Mouse (Mus musculus): ENCODE measurements at regions not wholly inside any gene's neighbourhood (a gene's known extent, or its start where the extent isn't known, plus 50 kb on each side); places are given as distances from the start of the nearest gene placed in this dataset.
"Not testable (repeated sequence)": the region's sequence is repeated elsewhere in the genome, so short reads cannot be mapped to it uniquely, and the experiment has no call there.

DNA sequence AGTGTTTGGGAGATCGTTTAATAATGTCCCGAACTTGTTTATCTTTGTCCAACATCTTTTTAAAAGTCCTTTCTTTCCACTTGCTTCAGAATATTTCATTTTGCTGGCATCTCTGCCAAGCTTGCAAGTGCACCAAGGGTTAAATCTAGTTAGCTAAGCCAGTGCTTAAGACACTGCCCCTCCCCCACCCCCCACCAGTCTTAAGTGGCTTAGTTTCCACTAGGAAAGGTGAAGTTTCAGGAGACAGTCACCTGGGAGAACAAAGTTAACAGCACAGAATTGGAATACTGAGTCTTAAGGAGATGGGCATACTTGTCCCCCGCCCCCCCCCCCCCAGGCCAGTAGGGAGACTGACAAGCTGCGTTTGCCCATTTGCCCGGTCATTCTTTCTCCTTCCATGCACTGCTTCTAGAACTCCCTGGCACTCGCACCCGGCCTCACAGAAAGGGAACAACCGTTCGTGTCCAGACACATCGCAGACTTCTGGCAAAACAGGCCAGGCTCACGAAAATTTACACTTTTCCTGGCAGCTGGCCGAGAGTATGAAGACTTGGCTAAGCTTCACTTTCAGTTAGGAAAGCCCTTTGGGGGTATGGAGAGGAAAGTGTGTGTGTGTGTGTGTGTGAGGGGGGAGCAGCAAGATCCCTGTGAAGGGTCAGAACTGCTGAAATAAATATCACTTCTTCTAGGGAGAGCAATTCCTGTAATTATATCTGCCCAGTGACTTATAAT, 219.2 kb downstream of the Bcl11a start:
- peak in 1 of 2 experiments; percentile 37 for DNase-seq (ENCODE audit: low spot score in 2 of 2)

DNA sequence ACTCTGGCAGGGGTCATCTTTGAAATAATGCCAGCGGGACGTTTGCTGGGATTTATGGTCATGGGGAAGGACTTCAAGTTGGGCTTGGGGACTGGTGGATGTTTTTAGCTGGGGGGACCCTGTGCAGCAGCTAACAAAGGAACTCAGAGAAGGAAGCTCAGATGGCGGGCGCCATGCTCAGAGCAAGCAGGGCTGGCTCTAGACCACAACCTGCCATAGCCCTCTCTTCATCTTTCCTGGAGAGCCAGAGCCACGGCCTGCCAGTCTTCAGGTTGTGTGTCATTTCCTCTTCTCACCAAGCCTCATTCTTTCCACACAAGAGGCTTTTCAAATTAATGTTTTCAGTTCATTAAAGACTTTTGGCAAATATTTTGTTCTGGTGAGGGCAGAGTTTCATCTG, 219.9 kb downstream of the Bcl11a start:
- no peak for DNase-seq (ENCODE audit: low spot score in 2 of 2)

DNA sequence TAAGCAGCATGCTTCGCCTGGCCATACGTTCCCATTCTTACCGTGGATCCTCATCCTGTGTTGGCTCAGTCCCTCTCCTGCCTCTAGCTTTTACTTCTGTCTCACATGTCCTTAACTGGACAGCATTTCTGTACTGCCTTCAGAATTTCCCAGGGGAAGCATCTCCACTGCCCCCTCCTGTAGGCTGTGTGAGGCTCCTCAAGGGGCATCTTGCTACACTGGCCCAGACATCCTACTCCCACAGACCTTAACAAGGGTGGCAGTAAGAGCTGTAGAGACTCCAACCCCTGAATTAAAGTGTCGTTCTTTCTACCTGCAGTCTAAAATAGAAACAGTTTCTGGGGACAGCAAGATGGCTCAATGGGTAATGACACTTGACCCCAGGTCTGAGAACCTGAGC, 222.5 kb downstream of the Bcl11a start:
- DNase-seq (ENCODE audit: low spot score in 2 of 2), result no peak

DNA sequence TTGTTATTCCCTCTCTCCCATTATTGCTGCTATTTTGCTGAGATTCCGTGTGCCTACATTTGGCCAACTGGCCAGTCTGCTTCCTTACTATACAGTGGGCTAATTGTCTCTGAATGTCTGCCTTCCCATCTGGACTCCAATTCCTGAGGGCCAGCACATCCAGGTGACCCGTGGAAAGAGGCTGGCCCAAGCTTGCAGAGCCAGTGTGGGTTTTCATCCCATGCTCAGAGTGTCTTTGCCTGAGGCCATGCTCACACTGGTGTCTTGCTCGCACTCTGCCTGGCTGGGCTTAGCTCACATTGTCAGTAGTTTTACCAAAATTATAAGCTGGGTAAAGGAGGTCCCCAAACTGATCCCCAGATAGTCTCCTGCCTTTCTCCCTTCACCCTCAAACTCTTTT, 223.3 kb downstream of the Bcl11a start:
- no peak for DNase-seq (ENCODE audit: low spot score in 2 of 2)

DNA sequence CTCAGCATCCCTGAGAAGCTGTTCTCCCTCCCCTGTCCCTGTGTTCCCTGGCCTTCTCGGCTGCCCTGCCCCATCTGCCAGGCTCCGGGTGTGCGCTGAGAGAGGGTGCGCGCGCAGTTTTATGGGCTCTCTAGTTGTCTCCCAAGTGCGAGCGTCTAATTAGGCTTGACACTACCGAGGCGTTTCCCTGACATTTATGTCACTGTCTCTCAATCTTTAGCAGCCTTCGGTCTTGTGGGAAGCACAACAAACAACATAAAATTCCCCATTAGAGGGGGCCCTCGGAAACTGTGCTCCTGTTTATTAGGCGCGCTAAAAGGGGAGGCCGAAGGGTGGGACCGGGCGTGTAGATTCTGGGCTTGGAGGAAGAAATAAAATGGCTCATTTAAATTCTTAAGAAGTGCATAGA, 227.3 kb downstream of the Bcl11a start:
- DNase-seq (ENCODE audit: low spot score in 2 of 2), result peak in 1 of 2 experiments; percentile 67

DNA sequence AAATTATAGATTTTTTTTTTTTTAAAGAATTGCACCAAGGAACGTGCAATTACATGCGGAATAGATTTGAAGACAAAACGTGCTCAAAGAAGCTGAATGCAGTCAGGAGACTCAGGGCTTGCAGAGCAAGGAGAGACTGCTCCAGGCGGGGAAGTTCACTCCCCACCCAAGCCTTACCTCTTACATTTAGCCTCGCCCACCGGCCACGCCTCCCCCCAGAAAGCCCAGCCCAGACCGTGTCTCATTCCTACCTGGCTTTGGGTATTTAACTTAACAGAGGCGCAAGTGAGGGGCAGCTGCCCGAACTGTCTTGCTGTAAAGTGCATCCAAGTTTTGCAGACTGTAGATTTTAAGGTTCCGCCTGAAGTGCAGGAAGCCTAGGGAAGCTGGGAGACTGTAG, 227.8 kb downstream of the Bcl11a start:
- DNase-seq (ENCODE audit: low spot score in 2 of 2), result no peak

DNA sequence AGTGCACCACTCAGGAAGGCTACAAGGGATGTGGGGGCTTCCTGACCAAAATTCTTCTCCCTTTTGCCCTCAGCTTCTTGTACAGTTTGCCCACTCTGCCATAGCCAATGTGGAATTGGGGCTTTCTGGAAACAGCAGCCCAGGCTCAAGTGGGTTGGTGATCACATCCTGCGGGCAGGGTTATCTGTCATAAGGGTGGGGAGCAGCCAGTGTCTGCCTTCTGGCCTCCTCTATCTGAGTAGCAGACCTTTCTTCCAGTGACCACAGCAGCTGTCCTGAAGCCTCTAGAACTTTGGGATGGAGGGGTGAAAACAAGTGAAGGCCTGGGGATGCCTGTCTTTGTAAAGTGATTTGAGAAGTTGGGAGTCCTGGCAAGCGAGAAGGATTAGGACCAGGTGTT, 228.2 kb downstream of the Bcl11a start:
- no peak for DNase-seq (ENCODE audit: low spot score in 2 of 2)

DNA sequence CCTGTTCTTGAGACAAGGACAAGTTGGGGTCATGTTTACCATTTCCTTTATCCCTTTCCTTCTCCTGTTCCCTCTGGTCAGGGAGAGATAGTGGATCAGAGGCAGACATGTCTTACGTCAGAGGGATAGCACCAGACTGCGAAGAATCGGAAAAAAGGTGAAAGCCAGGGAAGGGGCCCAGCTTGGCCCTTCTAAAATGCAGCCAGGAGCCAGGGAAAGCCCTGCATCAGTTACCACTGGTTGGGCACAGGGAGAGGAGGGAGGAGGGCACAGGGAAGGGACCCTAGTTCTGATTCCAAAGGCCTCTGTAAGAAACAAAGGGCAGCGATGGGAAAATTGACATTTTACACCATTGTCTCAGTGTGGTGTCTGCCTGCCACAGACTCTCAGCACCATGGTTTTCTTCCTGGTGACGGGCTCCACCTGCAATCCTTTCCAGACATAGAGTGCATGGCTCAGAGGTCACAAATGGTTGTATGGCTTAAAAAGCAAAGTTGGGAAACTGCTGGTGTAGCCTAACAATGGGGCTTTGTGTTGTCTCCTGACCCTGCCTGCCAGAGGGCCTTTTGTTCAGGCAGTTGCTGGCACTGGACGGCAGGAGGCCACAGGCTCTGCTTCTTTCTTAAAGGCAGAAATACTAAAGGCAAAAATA, 229.9 kb downstream of the Bcl11a start:
- DNase-seq (ENCODE audit: low spot score in 2 of 2), result no peak

DNA sequence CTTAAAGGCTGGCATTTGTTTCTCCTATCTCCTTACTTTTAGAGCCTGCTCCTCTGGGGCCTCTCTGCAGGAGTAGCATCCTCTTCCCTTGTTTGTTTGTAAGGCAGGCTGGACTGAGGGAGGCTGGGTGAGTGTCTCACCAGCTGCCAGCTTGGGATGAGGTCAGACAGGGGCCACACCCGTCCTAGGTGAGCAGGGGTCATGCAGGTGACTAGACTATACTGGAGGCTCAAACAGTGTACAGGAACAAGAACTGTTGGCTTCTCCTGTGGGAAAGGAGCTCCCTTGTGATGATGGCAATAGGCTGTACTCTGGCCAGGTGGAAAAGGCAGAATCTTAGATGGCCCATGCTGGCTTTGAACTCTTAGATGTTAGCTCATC, 230.4 kb downstream of the Bcl11a start:
- no peak for DNase-seq (ENCODE audit: low spot score in 2 of 2)

DNA sequence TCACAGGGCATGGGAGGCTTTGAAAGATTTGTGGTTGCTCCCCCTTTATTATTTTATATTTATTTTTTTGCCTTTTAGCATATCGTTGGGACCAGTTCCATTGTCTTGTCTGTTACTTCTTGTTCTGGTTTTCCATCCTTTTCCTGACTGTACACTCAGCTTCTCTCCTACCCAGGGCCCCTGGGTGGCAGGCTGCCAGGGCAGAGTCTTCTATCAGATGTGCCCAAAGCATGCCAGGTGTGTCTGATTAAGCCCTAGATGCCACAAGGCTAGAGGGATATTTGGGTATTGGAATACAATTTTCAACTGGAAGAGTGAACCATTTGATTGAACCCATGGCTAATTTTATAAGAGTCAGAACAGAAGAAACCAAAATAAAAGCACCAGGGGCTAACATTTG, 236.2 kb downstream of the Bcl11a start:
- no peak for DNase-seq (ENCODE audit: low spot score in 2 of 2)

DNA sequence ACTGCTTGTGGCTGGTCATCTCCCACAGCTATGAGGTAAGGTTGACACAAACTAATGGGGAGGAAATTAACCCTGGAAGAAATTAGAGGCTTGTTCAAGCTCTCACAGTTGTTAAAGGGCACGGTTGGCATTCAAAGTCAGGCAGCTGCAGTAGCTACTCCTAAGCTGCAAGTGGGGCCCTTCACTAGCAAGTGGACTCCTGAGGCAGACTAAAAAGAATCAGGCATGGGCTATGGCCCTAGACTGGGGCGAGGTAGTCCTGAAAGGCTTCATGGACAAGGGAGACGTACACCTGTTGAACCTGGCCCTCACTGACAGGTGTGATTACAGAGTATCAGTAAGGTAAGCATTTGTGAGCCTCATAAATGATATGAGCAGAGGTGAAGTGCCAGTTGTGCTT, 237.7 kb downstream of the Bcl11a start:
- DNase-seq (ENCODE audit: low spot score in 2 of 2), result no peak

DNA sequence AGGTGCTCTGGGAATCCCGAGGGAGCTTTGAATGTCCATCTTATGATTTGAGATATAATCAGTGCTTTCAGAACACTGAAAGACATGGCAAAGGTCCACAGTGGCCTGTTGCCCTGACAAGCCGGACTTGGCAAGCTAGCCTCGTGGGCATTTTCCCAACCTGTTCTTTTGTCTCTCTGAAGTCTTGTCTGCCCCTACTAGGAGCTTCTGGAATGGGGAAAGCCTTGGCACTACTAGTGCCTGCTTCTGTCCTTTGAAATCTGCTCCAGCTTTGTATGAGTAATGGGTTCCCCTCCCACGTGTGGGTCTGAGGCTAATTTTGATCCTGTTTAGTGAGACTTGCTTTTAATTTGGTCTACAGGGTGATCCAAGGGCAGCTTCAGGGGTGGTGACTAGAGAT, 238.3 kb downstream of the Bcl11a start:
- DNase-seq (ENCODE audit: low spot score in 2 of 2), result peak in 1 of 2 experiments; percentile 56

DNA sequence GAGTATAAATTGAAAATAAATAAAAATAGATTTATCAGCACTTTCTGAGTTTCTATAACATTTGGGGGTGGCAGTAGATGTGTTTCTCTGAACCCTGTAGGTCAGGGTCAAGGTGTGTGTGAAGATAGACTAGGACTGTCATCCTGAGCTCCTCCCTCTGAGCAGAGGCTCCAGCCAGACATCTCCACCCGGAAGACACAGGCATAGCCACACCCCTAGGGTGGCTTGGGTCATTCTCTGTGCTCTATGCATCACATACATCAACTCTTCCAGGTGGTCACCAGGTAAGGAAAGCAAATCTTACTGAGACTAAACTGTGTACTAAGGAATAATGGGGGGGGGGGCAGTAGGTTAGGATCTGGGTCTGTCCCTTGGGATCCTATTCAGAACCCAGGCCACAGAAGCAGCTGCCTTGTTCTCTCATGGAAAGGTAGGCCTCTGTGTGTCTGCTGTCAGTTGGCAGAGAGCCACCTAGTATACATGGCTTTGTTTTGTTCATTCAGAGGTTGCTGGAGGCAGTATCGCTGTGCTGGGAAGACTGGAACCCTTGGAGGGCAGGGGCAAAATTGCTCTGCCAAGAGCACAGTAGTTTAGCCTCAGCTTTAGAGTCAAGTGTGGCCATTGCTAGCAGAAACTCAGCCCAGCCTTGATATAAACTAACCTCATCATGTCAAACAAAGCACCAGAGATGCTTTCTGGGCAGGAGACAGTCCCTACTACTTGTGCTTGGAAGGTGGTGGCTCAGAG, 240.3 kb downstream of the Bcl11a start:
- no peak for DNase-seq (ENCODE audit: low spot score in 2 of 2)

DNA sequence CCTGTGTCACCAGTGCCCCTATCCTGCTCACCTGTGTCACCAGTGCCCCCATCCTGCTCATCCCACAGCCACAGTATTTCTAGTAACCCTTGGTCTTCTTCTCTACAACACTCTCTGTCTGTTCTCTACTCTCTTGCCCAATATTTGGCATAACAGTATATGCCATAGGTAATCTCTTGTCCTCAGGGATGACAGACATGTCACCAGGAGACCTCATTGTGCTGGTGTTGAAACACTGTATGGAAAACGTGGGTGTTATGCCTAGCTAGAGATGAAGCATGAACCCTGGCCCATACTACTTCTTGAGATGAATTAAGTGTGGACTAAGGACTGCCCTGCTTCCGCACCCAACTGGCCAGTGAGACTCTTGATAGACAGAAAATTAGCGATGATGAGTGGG, 241.4 kb downstream of the Bcl11a start:
- no peak for DNase-seq (ENCODE audit: low spot score in 2 of 2)

DNA sequence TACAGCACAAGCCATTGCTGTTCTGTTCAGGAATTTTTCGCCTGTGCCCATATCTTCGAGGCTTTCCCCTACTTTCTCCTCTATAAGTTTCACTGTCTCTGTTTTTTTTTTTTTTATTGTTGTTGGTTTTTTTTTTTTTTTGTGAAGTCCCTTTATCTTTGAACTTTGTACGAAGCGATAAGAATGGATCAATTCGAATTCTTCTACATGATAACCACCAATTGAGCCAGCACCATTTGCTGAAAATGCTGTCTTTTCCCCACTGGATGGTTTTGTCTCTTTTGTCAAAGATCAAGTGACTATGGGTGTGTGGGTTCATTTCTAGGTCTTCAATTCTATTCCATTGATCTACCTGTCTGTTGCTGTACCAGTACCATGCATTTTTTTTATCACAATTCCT, 244.6 kb downstream of the Bcl11a start:
- not testable (repeated sequence) for DNase-seq (ENCODE audit: low spot score in 2 of 2)

DNA sequence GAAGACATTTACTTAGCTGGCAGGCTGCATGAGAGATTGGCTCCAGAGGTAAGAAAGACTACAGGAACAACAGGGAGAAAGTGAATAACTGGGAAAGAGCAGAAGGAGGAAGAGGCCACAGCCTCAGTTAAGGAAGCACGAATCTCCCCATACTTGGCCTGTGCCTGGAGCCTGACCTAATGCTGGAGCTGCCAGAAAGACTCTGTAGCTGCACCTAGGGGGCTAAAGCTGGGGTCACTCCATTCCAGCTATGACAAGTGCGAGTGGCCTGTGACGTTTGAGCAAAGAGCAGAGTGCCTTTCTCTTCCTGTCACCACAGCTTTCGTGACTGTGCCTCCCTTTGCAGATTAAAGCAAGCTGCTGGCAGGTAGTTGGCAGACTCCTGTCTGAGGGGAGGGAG, 250.6 kb downstream of the Bcl11a start:
- no peak for DNase-seq (ENCODE audit: low spot score in 2 of 2)

DNA sequence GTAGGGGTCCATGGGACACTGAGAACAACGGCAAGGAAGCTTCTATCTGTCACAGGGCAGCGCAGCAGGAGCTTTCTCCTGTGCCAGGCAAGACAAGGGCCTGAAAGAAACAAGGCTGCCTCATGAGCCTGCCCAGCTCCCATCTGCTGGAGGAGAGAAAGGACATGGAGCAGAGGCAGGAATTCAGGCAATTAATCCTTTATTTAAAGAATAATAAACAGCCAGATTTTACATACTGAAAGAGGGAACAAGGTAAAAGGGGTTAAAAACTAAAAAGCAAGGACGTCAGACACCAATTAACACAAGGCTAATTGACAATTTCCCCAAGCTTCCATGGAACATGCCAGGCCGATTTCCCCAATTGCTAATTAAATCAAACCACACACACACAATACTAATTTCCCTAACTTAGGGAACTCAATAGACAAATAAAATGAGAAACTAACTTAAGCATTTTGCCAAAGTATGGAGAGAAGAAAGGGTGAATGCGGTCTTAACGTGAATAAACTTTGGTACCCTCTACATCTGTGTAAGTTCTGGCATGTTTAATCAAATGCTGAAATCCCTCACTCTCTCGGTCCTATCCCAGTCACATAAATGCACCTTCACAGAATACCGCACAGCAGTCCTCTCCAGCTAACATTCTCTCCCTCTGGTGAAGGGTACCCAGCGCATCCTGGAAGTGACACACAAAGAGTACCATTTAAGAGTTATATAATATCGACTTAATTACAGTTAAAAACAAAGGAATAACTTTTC, 252.7 kb downstream of the Bcl11a start:
- no peak for DNase-seq (ENCODE audit: low spot score in 2 of 2)

DNA sequence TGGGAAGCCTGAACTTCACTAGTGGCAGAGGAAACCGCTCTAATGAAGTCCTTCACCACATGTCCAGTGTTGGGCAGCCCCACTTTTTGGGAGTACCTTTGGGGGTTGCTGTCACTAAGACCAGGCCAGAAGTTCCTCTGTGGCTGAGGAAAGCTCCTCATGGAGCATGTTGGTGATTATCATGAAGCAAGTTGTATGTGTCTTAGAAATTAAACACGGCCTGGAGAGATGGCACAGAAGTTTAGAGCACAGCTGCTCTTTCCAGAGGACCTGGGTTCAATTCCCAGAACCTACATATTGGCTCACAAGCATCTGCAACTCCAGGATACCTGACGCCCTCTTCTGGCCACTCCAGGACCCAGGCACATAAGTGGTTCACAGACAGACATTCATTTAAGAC, 254.4 kb downstream of the Bcl11a start:
- DNase-seq (ENCODE audit: low spot score in 2 of 2), result no peak

DNA sequence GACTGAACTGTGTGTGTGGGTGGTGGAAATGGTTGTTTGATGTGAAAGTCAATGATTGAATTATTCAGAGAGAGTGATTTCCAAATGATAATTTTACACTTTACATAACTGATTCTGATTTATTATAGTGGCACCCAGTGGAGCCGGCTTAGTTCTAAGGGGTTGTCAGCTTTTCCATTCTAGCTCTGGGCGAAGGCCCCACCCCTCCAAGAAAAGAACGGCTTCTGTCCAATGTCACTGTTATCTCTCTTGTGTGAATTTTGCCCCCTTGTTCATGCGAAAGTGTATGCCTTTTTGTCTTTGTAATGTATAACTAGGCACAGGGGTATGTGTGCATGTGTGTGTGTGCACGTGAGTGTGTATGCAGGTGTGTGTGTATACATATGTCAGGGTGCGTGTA, 255.3 kb downstream of the Bcl11a start:
- DNase-seq (ENCODE audit: low spot score in 2 of 2), result no peak

DNA sequence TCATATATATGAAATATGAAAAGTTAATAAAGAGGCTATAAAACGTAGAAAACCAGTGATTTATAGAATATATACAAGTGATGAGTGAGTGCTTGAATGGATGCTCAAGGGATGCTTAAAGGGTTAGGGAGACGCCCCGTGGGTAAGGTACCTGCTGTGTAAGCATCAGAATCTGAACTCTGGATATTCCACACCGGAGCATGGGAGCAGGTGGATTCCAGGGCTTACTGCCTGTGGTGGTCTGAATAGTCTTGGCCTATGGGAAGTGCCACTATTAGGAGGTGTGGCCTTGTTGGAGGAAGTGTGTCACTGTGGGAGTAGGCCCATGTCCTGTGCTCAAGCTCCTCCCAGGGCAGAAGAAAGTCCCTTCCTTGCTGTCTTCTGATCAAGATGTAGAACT, 257.4 kb downstream of the Bcl11a start:
- no peak for DNase-seq (ENCODE audit: low spot score in 2 of 2)

DNA sequence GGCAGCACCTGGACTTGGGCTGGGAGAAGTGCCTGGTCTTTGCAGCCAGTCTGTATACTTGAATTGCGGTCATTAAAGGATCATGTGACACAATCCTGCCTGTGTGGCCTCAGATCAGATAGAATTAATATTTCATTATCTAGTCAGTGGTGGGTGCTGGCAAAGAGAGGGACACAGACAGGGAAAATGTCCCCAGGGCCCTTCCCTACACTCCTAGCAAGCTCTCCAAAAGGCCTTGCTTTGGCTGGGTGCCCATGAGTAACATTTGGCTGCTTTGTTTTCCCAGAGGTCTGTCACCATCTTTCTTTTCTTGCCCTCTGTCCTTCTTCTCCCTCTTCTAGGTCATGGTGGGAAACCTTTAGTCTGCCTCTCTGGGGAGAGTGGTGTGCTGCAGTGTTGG, 260.3 kb downstream of the Bcl11a start:
- peak in 1 of 2 experiments; percentile 19 for DNase-seq (ENCODE audit: low spot score in 2 of 2)

DNA sequence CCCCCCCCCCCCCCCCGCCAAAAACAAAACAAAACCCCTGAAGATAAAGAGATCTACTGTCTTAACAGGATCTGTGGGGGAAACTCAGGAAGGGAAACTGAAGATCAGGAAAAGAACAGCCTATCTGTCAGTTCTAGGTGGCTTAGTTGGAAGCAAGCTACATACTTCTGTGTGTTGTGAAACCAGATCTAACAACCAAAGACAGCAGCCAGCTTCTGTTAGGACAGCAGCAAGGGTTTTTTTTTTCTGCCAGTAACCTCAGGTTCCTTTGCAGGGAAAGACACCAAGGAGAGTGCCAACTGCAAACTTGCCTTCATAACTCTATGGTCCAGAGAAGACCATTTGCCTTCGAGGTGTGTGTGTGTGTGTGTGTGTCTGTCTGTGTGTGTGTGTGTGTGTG, 261.2 kb downstream of the Bcl11a start:
- DNase-seq (ENCODE audit: low spot score in 2 of 2), result no peak

Measured in cerebellum, postnatal 4 days (tissue).